Mouse (Mus musculus) stomach, postnatal 0 days (tissue): ENCODE data around the gene Gpnmb. TPM values are rescaled to one million over a fixed set of nuclear protein-coding genes. Genes with fewer than 3 reads are reported as not detected.

Source experiments
- ATAC-seq: fragments of 200-750 bp; cut with Nextera tagmentation; 2 replicates; pipeline ENCODE4 v1.8.0; 2017; ENCODE audit not compliant: low FRiP score, low TSS enrichment
- DNase-seq: peaks from one replicate; pipeline ENCODE4 v3.0.0-alpha.2; 2016; ENCODE audit warnings: low spot score
- H3K27ac ChIP-seq: fragments of 300-500 bp; sonication (generic); replicated peaks from 2 replicates; pipeline ENCODE4 v1.5.1; 2014; ENCODE audit warnings: mild to moderate bottlenecking, control low read depth
- H3K27me3 ChIP-seq: fragments of 300-500 bp; sonication (generic); 2 replicates; pipeline ENCODE4 v1.6.1; 2014; ENCODE audit warnings: low read length; ENCODE audit not compliant: control insufficient read depth, insufficient read depth
- H3K36me3 ChIP-seq: fragments of 300-500 bp; sonication (generic); 2 replicates; pipeline ENCODE4 v1.6.1; 2014; ENCODE audit warnings: low read length, mixed read lengths; ENCODE audit not compliant: control insufficient read depth, insufficient read depth
- H3K4me1 ChIP-seq: fragments of 300-500 bp; sonication (generic); replicated peaks from 2 replicates; pipeline ENCODE4 v1.6.1; 2014; ENCODE audit warnings: antibody characterized with exemption; ENCODE audit not compliant: control insufficient read depth, insufficient read depth
- H3K4me2 ChIP-seq: fragments of 300-500 bp; sonication (generic); replicated peaks from 2 replicates; pipeline ENCODE4 v1.6.1; 2014; ENCODE audit warnings: low read depth, mild to moderate bottlenecking, control low read depth, moderate library complexity
- H3K4me3 ChIP-seq: fragments of 300-500 bp; sonication (generic); 2 replicates; pipeline ENCODE4 v1.5.1; 2014; ENCODE audit warnings: low read depth, low read length, control low read depth
- H3K9ac ChIP-seq: fragments of 300-500 bp; sonication (generic); 2 replicates; pipeline ENCODE4 v1.6.1; 2014; ENCODE audit warnings: mild to moderate bottlenecking, low read length, control low read depth, mixed read lengths
- H3K9me3 ChIP-seq: fragments of 300-500 bp; sonication (generic); 2 replicates; pipeline ENCODE4 v1.6.1; 2016; ENCODE audit warnings: low read length; ENCODE audit not compliant: control insufficient read depth
- CTCF ChIP-seq: IDR thresholded peaks from 2 replicates; pipeline ENCODE4 v1.5.1; 2016; ENCODE audit warnings: antibody characterized with exemption, low read depth, mild to moderate bottlenecking, moderate library complexity
- EP300 ChIP-seq: optimal IDR thresholded peaks from 2 replicates; pipeline ENCODE3; 2016; ENCODE audit warnings: antibody characterized with exemption
- WGBS: fragments of 180-500 bp; shearing (Covaris S2); extraction: QIAGEN DNeasy Blood & Tissue Kit; methylation state at CpG from one replicate; pipeline ENCODE4 v1.1.7; 2014; 5-methylcytosine and 5-hydroxymethylcytosine counted together
- polyA plus RNA-seq: library from polyadenylated mRNA; unstranded; fragments of >200 nt; fragmentation: Nextera tagmentation; extraction: Ambion mirVana; gene quantifications from 2 replicates; pipeline ENCODE4 v1.2.1, GENCODE M21; 2015

The Gpnmb gene
- polyA plus RNA-seq, 1 experiment from 2014 or later: 2.1 TPM

- 89% methylated on average over 10 of the region's 10 CpGs for WGBS
- TF ChIP-seq CTCF (no peak), EP300 (no peak)
Observed at GRCm38 (mm10) chr6:49094968-49095367, 58.6 kb downstream of the Gpnmb start.

GRCm38 (mm10) chr6:49096421-49096820, 60.1 kb downstream of the Gpnmb start:
- Histone ChIP-seq H3K9ac (no peak overlapping the region), H3K27me3 (no peaks in the 10 kb centered on the region), H3K4me3 (no peak overlapping the region), H3K9me3 (no peaks in the 10 kb centered on the region), H3K4me1 (peaks cover 11% of the 10 kb centered on the region), H3K36me3 (no peaks in the 10 kb centered on the region; the same call in 1 of the 2 replicates), H3K27ac (peak overlapping the region; percentile 88), H3K4me2 (peak overlapping the region; percentile 45)
- peak; percentile 61 for ATAC-seq
- TF ChIP-seq EP300 (no peak), CTCF (peak; percentile 41)
- WGBS: 29% methylated on average over 7 of the region's 7 CpGs
- DNase-seq: peak; percentile 47

More at GRCm38 (mm10) chr6:49094968-49095367, 58.6 kb downstream of the Gpnmb start:
- H3K9me3 ChIP-seq: no peaks in the 10 kb centered on the region
- DNase-seq (no peak), ATAC-seq (no peak)
- H3K36me3 ChIP-seq: no peaks in the 10 kb centered on the region; the same call in 1 of the 2 replicates
- no peak overlapping the region for H3K27ac ChIP-seq
- H3K4me1 ChIP-seq: peaks cover 11% of the 10 kb centered on the region
- H3K9ac ChIP-seq: no peak overlapping the region
- no peak overlapping the region for H3K4me2 ChIP-seq
- no peaks in the 10 kb centered on the region for H3K27me3 ChIP-seq
- H3K4me3 ChIP-seq: no peak overlapping the region

GRCm38 (mm10) chr6:49096933-49097461, 60.7 kb downstream of the Gpnmb start:
- peaks cover 11% of the 10 kb centered on the region for H3K4me1 ChIP-seq
- peak overlapping the region; percentile 8; the same call in 1 of the 2 replicates for H3K4me3 ChIP-seq
- H3K36me3 ChIP-seq: no peaks in the 10 kb centered on the region
- DNase-seq (peak; percentile 89), ATAC-seq (peak; percentile 91)
- H3K27me3 ChIP-seq: no peaks in the 10 kb centered on the region
- H3K27ac ChIP-seq: peak overlapping the region; percentile 88
- no peak for TF ChIP-seq CTCF
- TF ChIP-seq EP300: no peak
- H3K9me3 ChIP-seq: no peaks in the 10 kb centered on the region
- WGBS: 8% methylated on average over 13 of the region's 13 CpGs
- H3K4me2 ChIP-seq: peak overlapping the region; percentile 45
- 0 out of 2 replicates have a peak overlapping the region, but pooled peaks have one; percentile 1 for H3K9ac ChIP-seq

- Histone ChIP-seq H3K4me1 (peaks cover 11% of the 10 kb centered on the region), H3K27ac (peak overlapping the region; percentile 88), H3K4me2 (peak overlapping the region; percentile 45), H3K9ac (no peak overlapping the region), H3K4me3 (0 out of 2 replicates have a peak overlapping the region, but pooled peaks have one; percentile 8), H3K27me3 (no peaks in the 10 kb centered on the region), H3K36me3 (no peaks in the 10 kb centered on the region; the same call in 1 of the 2 replicates), H3K9me3 (no peaks in the 10 kb centered on the region)
- TF ChIP-seq EP300: no peak
- no peak for TF ChIP-seq CTCF
- DNase-seq (no peak), ATAC-seq (peak; percentile 16; the same call in 1 of the 2 replicates)
- WGBS: 49% methylated on average over 5 of the region's 5 CpGs
Observed at GRCm38 (mm10) chr6:49097596-49098110, 61.3 kb downstream of the Gpnmb start.

- Histone ChIP-seq H3K27ac (no peak overlapping the region), H3K27me3 (no peaks in the 10 kb centered on the region), H3K4me3 (no peak overlapping the region), H3K36me3 (peaks cover 5% of the 10 kb centered on the region; the same call in 1 of the 2 replicates), H3K9ac (no peak overlapping the region), H3K4me2 (no peak overlapping the region), H3K9me3 (no peaks in the 10 kb centered on the region), H3K4me1 (peaks cover 11% of the 10 kb centered on the region)
- ATAC-seq: no peak
- 70% methylated on average over 1 of the region's 1 CpGs for WGBS
- TF ChIP-seq EP300: no peak
- TF ChIP-seq CTCF: no peak
- DNase-seq: no peak
Observed at GRCm38 (mm10) chr6:49099086-49099485, 62.7 kb downstream of the Gpnmb start.

- ATAC-seq (no peak), DNase-seq (no peak)
- Histone ChIP-seq H3K27ac (no peak overlapping the region), H3K9ac (no peak overlapping the region), H3K27me3 (no peaks in the 10 kb centered on the region), H3K4me2 (no peak overlapping the region), H3K4me3 (no peak overlapping the region), H3K36me3 (peaks cover 16% of the 10 kb centered on the region; the same call in 1 of the 2 replicates), H3K4me1 (no peaks in the 10 kb centered on the region), H3K9me3 (no peaks in the 10 kb centered on the region)
- WGBS: 75% methylated on average over 15 of the region's 15 CpGs
- no peak for TF ChIP-seq EP300
- no peak for TF ChIP-seq CTCF
Observed at GRCm38 (mm10) chr6:49106746-49107500, 70.6 kb downstream of the Gpnmb start.
